Mouse (Mus musculus) brain, embryonic 14.5 days (tissue): ENCODE measurements around the gene Gsdmc4. TPM values are rescaled to one million over a fixed set of nuclear protein-coding genes. Genes with fewer than 3 reads are reported as not detected.
"Not testable (repeated sequence)": the region's sequence is repeated elsewhere in the genome, so short reads cannot be mapped to it uniquely, and the experiment has no call there.

ENCODE experiments used
- DNase-seq: peaks from one replicate; pipeline ENCODE4 v3.0.0-alpha.2; 2011; ENCODE audit warnings: low read depth
- CTCF ChIP-seq: fragments of 200-500 bp; IDR thresholded peaks from 2 replicates; pipeline ENCODE4 v1.5.1; 2012; ENCODE audit warnings: inconsistent platforms, mild to moderate bottlenecking, moderate library complexity, borderline replicate concordance; ENCODE audit not compliant: insufficient read depth, insufficient read length; ENCODE audit errors: extremely low read depth
- POLR2A ChIP-seq: fragments of 200-500 bp; IDR thresholded peaks from 2 replicates; pipeline ENCODE4 v1.6.1; 2012; ENCODE audit warnings: mild to moderate bottlenecking, inconsistent platforms, borderline replicate concordance; ENCODE audit not compliant: poor library complexity, insufficient read depth, insufficient read length, severe bottlenecking; ENCODE audit errors: extremely low read depth
- polyA plus RNA-seq: library from polyadenylated mRNA; depleted of rRNA; stranded (reverse); fragments of >200 nt; gene quantifications from 2 replicates; pipeline ENCODE4 v1.2.3, GENCODE M21; 2012; rRNA removed

Gsdmc4 gene
- not detected in 2 replicates for polyA plus RNA-seq

DNA sequence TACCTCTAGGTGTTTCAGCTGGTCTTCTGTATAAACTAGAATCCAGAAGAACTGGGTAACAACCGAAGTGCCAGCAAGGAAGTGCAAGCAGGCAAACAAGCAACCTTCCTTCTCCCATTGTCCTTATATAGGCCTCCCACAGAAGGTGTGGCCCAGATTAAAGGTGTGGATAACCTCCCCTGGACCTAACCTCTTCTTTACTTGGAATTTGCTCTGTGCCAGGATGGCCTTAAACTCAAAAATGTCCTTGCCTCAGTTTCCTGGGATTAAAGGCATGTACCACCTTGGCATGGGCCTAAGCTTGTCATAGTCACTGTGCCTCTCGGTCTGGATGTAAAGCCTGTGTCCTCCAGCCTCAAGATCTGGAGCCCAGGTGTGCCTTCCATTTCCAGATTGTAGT, at the start of gene Gsdmc4:
Gsdmc4 (minus strand) TSS at position 101 of the 400 bp plus-strand sequence.
- DNase-seq: not testable (repeated sequence)

GRCm38 (mm10) chr15:63960542-63960941, 48.4 kb upstream of the Gsdmc4 start:
- DNase-seq: no peak
- TF ChIP-seq POLR2A (no peak), CTCF (no peak)

- no peak for DNase-seq
- no peak for TF ChIP-seq POLR2A
- no peak for TF ChIP-seq CTCF
These were observed 45.5 kb upstream of the Gsdmc4 start for GRCm38 (mm10) chr15:63957553-63957952.

GRCm38 (mm10) chr15:63953256-63953655, 41.2 kb upstream of the Gsdmc4 start:
- peak; percentile 50 for DNase-seq
- TF ChIP-seq CTCF (no peak), POLR2A (no peak)

- TF ChIP-seq CTCF: no peak
- TF ChIP-seq POLR2A: no peak
- DNase-seq: no peak
These were observed 29.1 kb upstream of the Gsdmc4 start for GRCm38 (mm10) chr15:63941221-63941620.

DNA sequence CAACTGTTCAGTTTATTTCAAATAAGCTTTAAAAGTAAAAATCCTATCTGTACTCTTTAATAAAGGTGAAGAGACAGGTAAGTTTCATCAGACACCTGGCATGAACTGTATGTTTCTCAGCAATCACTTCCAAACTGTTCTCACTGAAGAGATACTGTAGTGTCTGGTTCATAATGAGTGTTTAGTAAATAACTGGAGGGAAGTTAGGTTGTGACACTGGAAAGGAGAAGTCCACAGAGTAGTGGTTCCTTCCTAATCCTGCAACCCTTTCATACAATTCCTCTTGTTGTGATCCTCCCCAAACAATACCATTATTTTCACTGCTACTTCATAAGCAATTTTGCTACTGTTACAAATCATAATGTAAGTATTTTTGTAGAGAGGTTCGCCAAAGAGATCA, 20.6 kb upstream of the Gsdmc4 start:
- no peak for TF ChIP-seq CTCF
- TF ChIP-seq POLR2A: no peak
- no peak for DNase-seq

DNA sequence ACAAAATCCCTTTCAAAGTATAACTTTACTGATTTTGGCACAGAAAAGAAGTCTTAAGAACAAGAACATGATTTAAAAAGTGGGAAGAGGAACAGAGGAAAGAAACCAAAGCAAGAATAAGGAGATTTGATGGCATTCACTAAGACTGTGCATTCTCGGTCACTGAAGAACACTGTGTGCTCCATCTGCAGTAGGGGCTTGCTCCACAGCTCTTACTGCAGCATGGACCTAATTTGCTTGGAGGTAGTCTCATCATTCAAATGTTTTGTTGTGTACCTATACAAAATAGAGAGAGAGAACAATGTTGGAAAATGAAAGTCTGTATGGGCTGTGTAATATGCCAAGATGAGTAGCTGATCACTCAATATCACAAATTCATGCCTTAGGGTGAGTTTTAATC, 19.3 kb upstream of the Gsdmc4 start:
- DNase-seq: no peak
- TF ChIP-seq POLR2A (no peak), CTCF (no peak)

- TF ChIP-seq POLR2A (no peak), CTCF (no peak)
- DNase-seq: no peak
These were observed 18.3 kb upstream of the Gsdmc4 start for GRCm38 (mm10) chr15:63930107-63931041.

GRCm38 (mm10) chr15:63926201-63926600, 14.1 kb upstream of the Gsdmc4 start:
- no peak for DNase-seq
- TF ChIP-seq CTCF: no peak
- no peak for TF ChIP-seq POLR2A

DNA sequence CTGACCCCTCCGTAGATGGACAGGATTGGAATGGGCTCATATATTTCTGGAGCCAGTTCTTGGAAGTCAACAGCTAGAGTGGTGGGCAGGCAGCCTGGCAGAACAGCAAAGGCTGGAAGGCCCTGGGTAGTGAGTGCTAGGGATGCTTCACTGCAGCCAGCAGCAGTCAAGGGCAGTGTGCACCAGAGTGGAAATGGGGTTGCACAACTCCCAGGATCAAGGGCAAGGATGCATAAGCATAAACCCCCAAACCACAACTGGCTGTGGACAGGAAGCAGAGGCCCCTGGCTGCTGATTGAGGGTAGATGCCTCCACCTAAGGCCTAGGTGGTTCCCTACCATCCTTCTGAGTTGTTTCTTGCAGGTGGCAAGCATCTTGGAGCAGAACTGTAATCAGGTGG, 12.4 kb upstream of the Gsdmc4 start:
- TF ChIP-seq POLR2A (no peak), CTCF (no peak)
- DNase-seq: no peak

GRCm38 (mm10) chr15:63921618-63922017, 9.5 kb upstream of the Gsdmc4 start:
- DNase-seq: not testable (repeated sequence)

DNA sequence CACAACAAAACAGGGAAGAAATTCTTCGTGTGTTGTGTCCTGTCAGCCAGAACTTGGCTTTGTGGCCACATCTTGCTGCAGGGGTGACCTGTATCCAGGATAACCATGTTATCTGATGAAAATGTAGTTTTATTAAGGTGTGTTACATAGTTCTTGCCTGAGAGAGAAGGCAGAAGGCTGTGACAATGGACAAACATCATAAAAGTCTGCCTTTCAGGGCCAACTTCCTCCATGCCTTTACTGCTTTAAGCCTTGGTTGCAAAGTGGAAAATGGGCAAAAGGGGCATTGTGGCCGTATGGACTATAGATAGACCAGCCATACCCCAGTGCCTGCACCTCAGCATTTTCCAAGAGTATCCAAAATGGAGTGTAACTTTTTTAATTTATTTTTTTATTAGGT, 7.6 kb upstream of the Gsdmc4 start:
- DNase-seq: not testable (repeated sequence)

DNA sequence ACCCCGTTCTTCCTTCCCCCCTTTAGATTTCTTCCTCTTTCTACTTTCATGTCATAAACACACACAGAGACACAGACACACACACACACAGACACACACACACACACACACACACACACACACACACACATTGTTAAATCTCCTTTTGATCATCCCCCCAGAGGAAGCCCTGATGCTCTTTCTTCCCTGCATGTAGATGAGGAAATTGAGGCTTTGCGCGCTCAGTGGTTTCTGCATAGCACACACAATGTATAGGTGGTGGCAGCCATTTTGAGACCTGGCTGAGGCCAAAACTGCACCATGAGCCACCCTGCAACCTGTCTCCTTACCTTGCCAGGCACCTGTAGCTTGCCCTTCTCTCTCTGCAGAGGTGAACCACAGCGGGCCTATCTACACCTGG, 4.5 kb upstream of the Gsdmc4 start:
- DNase-seq: not testable (repeated sequence)

DNA sequence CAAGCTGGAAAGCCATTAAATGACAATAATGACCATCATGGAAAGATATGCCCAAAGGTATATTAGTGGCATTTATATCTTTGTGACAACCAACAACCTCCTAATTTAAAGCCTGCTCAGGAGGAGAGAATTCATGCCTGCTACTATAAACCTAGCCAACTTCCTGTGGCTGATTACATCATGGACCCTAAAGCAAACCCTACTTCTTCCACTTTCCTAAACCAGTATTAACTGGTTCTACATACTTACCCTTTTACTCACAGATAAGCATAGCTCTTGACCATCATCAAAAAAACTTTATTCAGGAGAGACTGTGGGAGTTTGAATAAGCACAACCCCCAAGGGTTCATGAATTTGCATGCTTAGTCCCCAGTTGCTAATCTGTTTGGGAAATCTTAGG, 2.2 kb downstream of the Gsdmc4 start:
- DNase-seq: not testable (repeated sequence)
